Mouse (Mus musculus) urinary bladder, postnatal 4 days (tissue): Measurements from ENCODE around the gene Slc29a3.

Source experiments
- DNase-seq, 2 experiments: peaks; one replicate each; pipeline ENCODE4 v3.0.0; 2021 to 2022; ENCODE audit warnings: low spot score in 2 of 2

Gene Slc29a3

DNA sequence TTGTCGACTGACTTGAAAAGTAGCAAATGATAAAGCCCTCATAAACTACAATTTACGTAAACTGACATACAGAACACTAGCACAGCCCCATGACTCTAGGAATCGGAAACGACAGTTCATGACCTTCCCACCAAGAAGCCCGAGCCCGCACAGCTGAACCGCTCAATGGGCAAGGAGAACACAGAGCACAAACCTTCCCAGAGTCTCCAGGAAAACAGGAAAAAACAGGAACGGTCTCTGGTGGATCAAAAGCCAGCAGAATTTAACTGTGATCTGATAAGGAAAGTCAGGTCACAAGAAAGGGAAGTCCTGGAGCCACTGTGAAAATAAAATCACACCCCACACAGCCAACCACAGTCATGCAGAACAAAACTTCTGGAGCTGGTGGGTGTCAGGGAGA lies 82.4 kb downstream of the Slc29a3 start:
- DNase-seq = no peak

DNA sequence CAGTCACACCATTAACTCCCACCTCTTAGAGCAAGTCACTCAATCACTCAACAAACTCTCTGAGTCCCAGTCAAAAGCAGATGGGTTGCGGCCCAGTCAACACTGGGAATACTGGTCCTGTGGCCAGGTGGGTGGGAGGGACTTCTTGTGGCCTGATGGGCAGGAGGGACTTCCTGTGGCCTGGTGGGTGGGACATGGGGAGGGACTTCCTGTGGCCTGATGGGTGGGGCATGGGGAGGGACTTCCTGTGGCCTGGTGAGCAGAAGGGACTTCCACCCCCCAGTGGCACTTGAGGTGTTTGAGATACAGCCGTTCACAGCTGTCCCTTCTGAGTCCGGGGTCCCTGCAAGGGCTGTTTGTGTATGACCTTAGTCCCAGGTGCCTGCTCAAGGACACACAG lies 84.0 kb downstream of the Slc29a3 start:
- DNase-seq = no peak
